Mouse (Mus musculus): ENCODE data around the gene Gatad2b.

GRCm38 (mm10) chr3:90284150-90284549, 8.8 kb upstream of the Gatad2b start:
- no peak for TF ChIP-seq CTCF (IDR thresholded peaks at IDR 0.05; ENCODE audit: borderline replicate concordance, insufficient read depth, low read length)
- no peak for TF ChIP-seq POLR2A (IDR thresholded peaks at IDR 0.05; ENCODE audit: low read depth, low read length)
